Mouse (Mus musculus) hindbrain, embryonic 11.5 days (tissue): ENCODE results near the gene Pigt. TPM values are rescaled to one million over a fixed set of nuclear protein-coding genes. Genes with fewer than 3 reads are reported as not detected.

ENCODE experiments used
- ATAC-seq: fragments of 200-750 bp; cut with Nextera tagmentation; 2 replicates; pipeline ENCODE4 v1.8.0; 2017; ENCODE audit warnings: mild to moderate bottlenecking, moderate TSS enrichment, moderate library complexity; ENCODE audit not compliant: low FRiP score
- DNase-seq: peaks from one replicate; pipeline ENCODE4 v3.0.0-alpha.2; 2015; ENCODE audit warnings: low spot score
- H3K27ac ChIP-seq: fragments of 300-500 bp; sonication (generic); 2 replicates; pipeline ENCODE4 v1.5.1; 2014; ENCODE audit warnings: mild to moderate bottlenecking, low read depth, low read length
- H3K27me3 ChIP-seq: fragments of 300-500 bp; sonication (generic); 2 replicates; pipeline ENCODE4 v1.6.1; 2014; ENCODE audit warnings: mild to moderate bottlenecking, low read length, moderate library complexity, mixed read lengths; ENCODE audit not compliant: control insufficient read depth, insufficient read depth
- H3K36me3 ChIP-seq: fragments of 300-500 bp; sonication (generic); 2 replicates; pipeline ENCODE4 v1.6.1; 2014; ENCODE audit warnings: mild to moderate bottlenecking, low read length, moderate library complexity, mixed read lengths; ENCODE audit not compliant: control insufficient read depth, insufficient read depth
- H3K4me1 ChIP-seq: fragments of 300-500 bp; sonication (generic); replicated peaks from 2 replicates; pipeline ENCODE4 v1.6.1; 2014; ENCODE audit warnings: low read length, mixed read lengths; ENCODE audit not compliant: control insufficient read depth, insufficient read depth
- H3K4me2 ChIP-seq: fragments of 300-500 bp; sonication (generic); replicated peaks from 2 replicates; pipeline ENCODE4 v1.6.1; 2014; ENCODE audit warnings: mild to moderate bottlenecking, low read depth, low read length
- H3K4me3 ChIP-seq: fragments of 300-500 bp; sonication (generic); 2 replicates; pipeline ENCODE4 v1.5.1; 2014; ENCODE audit warnings: low read depth, low read length
- H3K9ac ChIP-seq: fragments of 300-500 bp; sonication (generic); 2 replicates; pipeline ENCODE4 v1.6.1; 2014; ENCODE audit warnings: low read depth, low read length
- H3K9me3 ChIP-seq: fragments of 300-500 bp; sonication (generic); 2 replicates; pipeline ENCODE4 v1.6.1; 2016; ENCODE audit warnings: low read length; ENCODE audit not compliant: control insufficient read depth
- WGBS: fragments of 180-500 bp; shearing (Covaris S2); extraction: QIAGEN DNeasy Blood & Tissue Kit; methylation state at CpG from one replicate; pipeline ENCODE4 v1.1.7; 2014; 5-methylcytosine and 5-hydroxymethylcytosine counted together
- polyA plus RNA-seq: library from polyadenylated mRNA; unstranded; fragments of >200 nt; fragmentation: Nextera tagmentation; extraction: Ambion mirVana; gene quantifications from 2 replicates; pipeline ENCODE4 v1.2.1, GENCODE M21; 2014

Pigt gene
- polyA plus RNA-seq, 1 experiment from 2014 or later: 56.8 TPM

DNA sequence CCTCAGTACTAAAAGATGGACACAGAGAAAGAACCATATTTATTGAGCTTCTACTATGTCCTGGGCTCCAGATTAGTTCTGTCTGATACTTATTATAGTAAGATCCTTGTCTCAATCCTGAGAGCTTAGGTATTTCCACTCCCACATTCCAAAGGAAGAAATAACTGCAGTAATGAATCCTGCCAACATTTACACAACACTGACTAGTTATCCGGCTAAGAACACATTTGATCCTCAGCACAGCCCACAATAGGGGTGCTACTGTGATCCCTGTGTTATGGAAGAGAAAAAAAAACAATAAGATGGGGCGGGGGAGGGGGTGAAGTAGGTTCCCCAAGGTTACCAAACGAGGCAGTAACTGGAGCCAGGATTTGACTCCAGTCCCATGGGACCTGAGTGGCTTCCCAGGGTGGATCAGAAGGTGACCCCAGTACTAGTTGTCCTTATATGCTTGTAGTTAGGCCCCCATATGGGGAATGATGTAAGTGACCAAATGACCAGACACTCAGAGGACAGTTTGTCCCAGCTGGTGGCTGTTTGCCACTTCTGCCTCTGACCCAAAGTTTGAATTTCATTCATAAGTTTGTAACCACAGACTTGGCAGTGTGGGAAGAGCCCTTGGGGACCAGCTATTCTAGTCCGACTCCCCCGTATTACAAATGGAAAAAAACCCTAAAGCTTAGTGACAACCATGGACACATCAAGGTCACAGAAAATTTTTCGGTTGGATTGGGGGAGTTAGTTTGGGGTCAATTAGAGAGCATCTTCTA is 41.7 kb upstream of the Pigt start:
- DNase-seq: no peak
- WGBS: 79% methylated on average over 6 of the region's 6 CpGs

GRCm38 (mm10) chr2:164456413-164456812 is 40.9 kb upstream of the Pigt start:
- ATAC-seq (no peak), DNase-seq (no peak)
- H3K4me3 ChIP-seq: no peak overlapping the region
- peaks cover 3% of the 10 kb centered on the region; the same call in 1 of the 2 replicates for H3K4me1 ChIP-seq
- H3K27me3 ChIP-seq: no peaks in the 10 kb centered on the region
- no peak overlapping the region for H3K4me2 ChIP-seq
- 85% methylated on average over 1 of the region's 1 CpGs for WGBS
- H3K9me3 ChIP-seq: no peaks in the 10 kb centered on the region
- no peak overlapping the region for H3K9ac ChIP-seq
- no peaks in the 10 kb centered on the region for H3K36me3 ChIP-seq
- no peak overlapping the region for H3K27ac ChIP-seq

More for the DNA sequence above, 41.7 kb upstream of the Pigt start:
- Histone ChIP-seq H3K9ac (no peak overlapping the region), H3K27me3 (no peaks in the 10 kb centered on the region), H3K4me2 (no peak overlapping the region), H3K4me1 (peaks cover 3% of the 10 kb centered on the region; the same call in 1 of the 2 replicates), H3K27ac (no peak overlapping the region), H3K36me3 (no peaks in the 10 kb centered on the region), H3K9me3 (no peaks in the 10 kb centered on the region), H3K4me3 (no peak overlapping the region)
- ATAC-seq: no peak

DNA sequence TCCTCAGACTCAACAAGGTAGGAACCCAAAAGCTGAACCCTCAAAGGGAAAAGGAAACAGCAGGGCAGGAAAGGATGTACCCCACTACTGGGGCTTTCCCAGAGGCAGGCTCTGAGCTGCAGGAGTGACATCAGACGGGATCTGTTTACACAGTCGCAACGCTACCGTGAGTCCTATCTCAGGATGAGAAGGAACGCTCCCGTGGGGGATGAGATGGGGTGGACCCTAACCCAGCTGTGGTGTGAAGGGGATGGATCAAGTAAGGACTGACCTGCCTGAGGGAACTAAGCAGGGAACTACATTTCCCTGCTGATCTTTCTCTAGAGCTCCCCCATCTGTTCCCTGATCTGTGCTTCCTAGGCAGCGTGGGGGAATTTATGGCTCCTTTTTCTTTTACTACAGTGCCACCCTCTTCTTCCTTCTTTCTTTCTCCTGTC is 40.4 kb upstream of the Pigt start, which contains the start of gene Sys1:
Sys1 (plus strand) TSS at position 101 of the 437 bp plus-strand sequence.
- no peaks in the 10 kb centered on the region for H3K36me3 ChIP-seq
- no peak within 1 kb of the TSS for H3K27ac ChIP-seq
- H3K27me3 ChIP-seq: no peaks in the 10 kb centered on the region
- H3K4me1 ChIP-seq: peaks cover 7% of the 10 kb centered on the region; the same call in 1 of the 2 replicates
- H3K9ac ChIP-seq: 0 out of 2 replicates have a peak within 1 kb of the TSS, but pooled peaks have one; percentile 20
- no peak within 1 kb of the TSS for H3K4me3 ChIP-seq
- WGBS: 1% methylated on average over 7 of the region's 7 CpGs
- 0 out of 2 replicates have a peak within 1 kb of the TSS, but pooled peaks have one; percentile 17 for H3K4me2 ChIP-seq
- peak; percentile 33 for DNase-seq
- H3K9me3 ChIP-seq: no peaks in the 10 kb centered on the region
- ATAC-seq: no peak

DNA sequence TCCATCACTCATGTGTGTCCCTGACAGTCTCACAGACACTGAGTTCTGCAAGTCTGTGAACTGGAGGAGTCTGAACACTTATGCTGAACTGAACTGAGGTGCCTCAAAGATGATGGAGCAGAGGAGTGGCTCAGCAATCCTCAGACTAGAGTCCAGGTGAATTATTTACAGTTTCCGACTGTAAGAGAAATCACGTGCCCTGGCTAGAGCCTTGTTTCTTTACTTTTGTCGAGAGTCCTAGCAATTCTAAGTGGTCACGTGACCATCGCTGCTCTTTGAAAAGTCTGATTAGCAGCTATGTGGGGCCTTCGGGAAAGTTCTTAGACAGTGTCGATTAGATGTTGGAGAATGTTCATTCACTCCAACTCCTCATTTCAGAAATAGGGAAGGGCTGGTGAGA is 39.4 kb upstream of the Pigt start:
- WGBS: 62% methylated on average over 7 of the region's 7 CpGs
- H3K27ac ChIP-seq: no peak overlapping the region
- H3K36me3 ChIP-seq: no peaks in the 10 kb centered on the region
- ATAC-seq (no peak), DNase-seq (no peak)
- H3K4me3 ChIP-seq: no peak overlapping the region
- H3K27me3 ChIP-seq: no peaks in the 10 kb centered on the region
- H3K4me2 ChIP-seq: no peak overlapping the region
- no peak overlapping the region for H3K9ac ChIP-seq
- H3K4me1 ChIP-seq: peaks cover 9% of the 10 kb centered on the region; the same call in 1 of the 2 replicates
- no peaks in the 10 kb centered on the region for H3K9me3 ChIP-seq

DNA sequence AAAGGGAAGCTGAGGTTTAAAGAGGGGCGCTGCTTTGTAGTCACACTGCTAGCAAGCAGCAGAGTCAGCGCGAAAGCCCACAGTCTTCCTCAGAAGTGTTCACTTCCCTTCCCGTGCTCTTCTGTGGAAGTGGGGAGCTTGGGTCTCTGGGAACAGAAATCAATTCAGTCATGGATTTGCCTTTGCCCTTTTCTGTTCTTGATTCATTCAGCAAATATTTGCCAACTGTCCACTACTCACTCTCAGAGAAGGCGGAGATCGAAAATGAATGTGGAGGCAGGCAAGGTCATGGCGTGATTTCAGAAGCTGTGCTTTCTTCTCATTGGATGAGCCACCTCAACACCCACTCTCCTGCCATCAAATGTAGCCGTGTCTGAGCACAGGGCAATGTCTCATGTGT is 38.8 kb upstream of the Pigt start:
- DNase-seq (no peak), ATAC-seq (no peak)
- 82% methylated on average over 8 of the region's 8 CpGs for WGBS

GRCm38 (mm10) chr2:164460745-164461551 is 36.4 kb upstream of the Pigt start, which contains the start of gene Gm20458:
Gm20458 (plus strand) TSS chr2:164460967.
- ATAC-seq (peak; percentile 98), DNase-seq (peak; percentile 97)
- no peaks in the 10 kb centered on the region for H3K9me3 ChIP-seq
- peak within 1 kb of the TSS; percentile 79 for H3K9ac ChIP-seq
- H3K36me3 ChIP-seq: 0 out of 2 replicates have a peak, but pooled peaks cover 4% of the 10 kb centered on the region
- H3K27me3 ChIP-seq: no peaks in the 10 kb centered on the region
- WGBS: under 1% methylated on average over 65 of the region's 79 CpGs
- H3K4me1 ChIP-seq: peaks cover 9% of the 10 kb centered on the region; the same call in 1 of the 2 replicates
- peak within 1 kb of the TSS; percentile 85 for H3K4me3 ChIP-seq
- peak within 1 kb of the TSS; percentile 68 for H3K4me2 ChIP-seq
- peak within 1 kb of the TSS; percentile 89 for H3K27ac ChIP-seq

More for the DNA sequence above, 38.8 kb upstream of the Pigt start:
- H3K4me3 ChIP-seq: no peak overlapping the region
- H3K4me2 ChIP-seq: no peak overlapping the region
- no peak overlapping the region for H3K27ac ChIP-seq
- no peaks in the 10 kb centered on the region for H3K36me3 ChIP-seq
- no peaks in the 10 kb centered on the region for H3K9me3 ChIP-seq
- peaks cover 9% of the 10 kb centered on the region; the same call in 1 of the 2 replicates for H3K4me1 ChIP-seq
- no peak overlapping the region for H3K9ac ChIP-seq
- no peaks in the 10 kb centered on the region for H3K27me3 ChIP-seq

DNA sequence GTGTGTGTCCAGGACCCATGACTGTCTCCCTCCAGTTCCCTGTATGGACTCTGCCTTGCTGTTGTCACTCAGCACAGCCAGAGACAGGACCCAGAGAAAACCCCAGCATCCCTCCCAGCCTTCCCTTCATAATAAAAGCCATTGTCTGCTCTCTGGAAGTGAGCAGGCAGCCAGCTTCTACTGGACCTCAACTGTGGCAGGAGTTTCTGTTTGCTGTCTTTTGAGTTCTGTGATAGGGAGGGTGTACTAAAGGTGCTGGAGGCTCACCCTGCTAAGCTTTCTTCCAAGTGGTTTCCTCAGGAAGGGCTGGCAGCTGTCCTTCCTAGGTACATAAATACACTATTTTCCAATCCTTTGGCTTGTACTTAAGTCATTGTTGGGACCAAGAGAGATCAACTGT is 32.2 kb upstream of the Pigt start:
- ATAC-seq (no peak), DNase-seq (no peak)
- Histone ChIP-seq H3K4me2 (no peak overlapping the region), H3K36me3 (0 out of 2 replicates have a peak, but pooled peaks cover 6% of the 10 kb centered on the region), H3K9ac (no peak overlapping the region), H3K4me3 (no peak overlapping the region), H3K9me3 (no peaks in the 10 kb centered on the region), H3K4me1 (peaks cover 5% of the 10 kb centered on the region; the same call in 1 of the 2 replicates), H3K27ac (no peak overlapping the region), H3K27me3 (no peaks in the 10 kb centered on the region)

DNA sequence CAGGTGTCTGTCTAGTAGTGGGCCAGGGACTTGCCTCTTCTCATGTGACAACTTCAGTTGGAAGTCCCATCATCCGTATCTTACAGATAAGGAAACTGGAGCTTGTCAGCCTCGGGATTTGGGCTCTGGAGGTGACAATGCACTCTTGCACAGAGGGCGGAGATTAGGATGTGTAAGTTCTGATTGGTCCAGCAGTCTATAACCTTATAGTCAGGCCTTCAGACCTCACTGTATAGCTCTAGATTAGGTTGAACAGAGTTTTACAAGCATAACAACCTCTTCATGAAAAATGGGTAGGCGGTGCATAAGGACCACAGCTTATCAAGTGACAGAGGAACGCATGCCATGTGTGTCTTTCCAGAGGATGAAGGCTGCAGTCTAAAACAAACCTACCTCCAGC is 30.5 kb upstream of the Pigt start:
- no peak for ATAC-seq
- Histone ChIP-seq H3K9me3 (no peaks in the 10 kb centered on the region), H3K4me1 (peaks cover 3% of the 10 kb centered on the region; the same call in 1 of the 2 replicates)

More for the DNA sequence above, 30.5 kb upstream of the Pigt start:
- WGBS: 83% methylated on average over 5 of the region's 5 CpGs
- H3K4me2 ChIP-seq: no peak overlapping the region
- H3K4me3 ChIP-seq: no peak overlapping the region
- H3K27ac ChIP-seq: no peak overlapping the region
- H3K9ac ChIP-seq: no peak overlapping the region
- 0 out of 2 replicates have a peak, but pooled peaks cover 6% of the 10 kb centered on the region for H3K36me3 ChIP-seq
- no peaks in the 10 kb centered on the region for H3K27me3 ChIP-seq
- no peak for DNase-seq
